Mouse (Mus musculus): Measurements from ENCODE around the gene Fbxl17.

Gene Fbxl17

DNA sequence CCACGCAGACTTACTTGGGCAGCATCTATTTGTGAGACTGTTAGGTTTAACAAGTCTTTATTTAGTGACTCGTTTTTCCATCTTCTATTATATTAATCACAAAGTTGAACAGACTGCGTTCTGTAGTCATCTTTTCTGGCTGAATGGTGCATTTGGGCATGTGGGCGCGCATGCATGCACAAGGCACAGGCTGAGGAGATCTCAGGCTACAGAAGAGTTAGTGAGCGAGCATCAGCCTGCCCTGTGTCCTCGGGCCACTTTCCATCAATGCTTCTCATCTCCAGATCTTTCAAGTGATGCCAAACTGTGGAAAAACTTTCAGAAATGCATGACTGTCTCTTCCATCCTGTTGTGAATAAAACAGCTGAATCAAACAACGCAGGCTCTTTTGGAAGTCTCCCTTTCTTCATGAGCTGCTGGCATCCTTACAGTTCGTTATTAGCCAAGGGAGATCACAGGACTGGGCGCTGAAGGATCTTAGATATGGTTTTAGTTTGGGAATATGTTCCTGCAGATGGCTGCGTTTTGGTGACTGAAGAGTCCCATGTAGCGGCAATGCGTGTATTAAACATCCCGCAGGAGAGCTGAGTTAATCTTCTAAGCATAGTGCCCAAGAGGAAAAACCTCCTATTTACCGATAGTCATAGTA, 442.0 kb downstream of the Fbxl17 start:
- no peak for DNase-seq (ENCODE audit: low spot score in 2 of 2)

DNA sequence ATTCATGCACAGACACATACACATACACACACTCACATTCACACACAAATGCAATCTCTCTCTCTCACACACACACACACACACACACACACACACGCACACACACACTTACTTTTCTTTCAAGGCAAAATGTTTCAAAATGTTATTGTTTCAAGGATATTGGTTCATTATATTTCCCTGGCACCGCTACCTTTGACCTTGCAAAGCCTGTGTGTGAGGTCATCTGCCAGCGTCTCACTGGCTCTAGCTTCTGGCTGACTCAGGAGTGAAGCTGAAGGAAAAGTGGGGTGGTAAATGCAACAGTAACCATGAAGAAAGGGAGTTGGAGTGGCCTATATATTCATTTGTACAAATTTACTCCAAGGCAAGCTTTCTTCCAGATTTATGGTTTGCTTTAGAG, 442.8 kb downstream of the Fbxl17 start:
- DNase-seq (ENCODE audit: low spot score in 2 of 2): no peak

DNA sequence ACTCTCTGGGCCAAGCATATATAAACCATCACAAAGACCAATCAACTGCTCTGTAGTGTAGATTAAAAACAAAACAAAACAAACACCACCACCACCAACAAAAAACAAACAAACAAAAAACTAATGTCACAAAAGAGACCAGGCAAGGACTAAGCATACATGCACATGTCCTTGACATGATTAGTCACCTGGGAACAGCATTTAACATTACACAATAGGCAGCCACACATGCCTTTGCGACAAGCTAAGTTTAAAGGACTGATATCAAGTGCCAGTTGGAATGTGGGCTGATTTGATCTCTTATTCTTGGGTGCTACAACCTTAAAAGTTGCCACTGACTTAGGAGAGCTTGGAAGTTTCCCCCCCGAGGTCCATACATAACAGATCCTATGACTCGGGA, 446.5 kb downstream of the Fbxl17 start:
- no peak for DNase-seq (ENCODE audit: low spot score in 2 of 2)

DNA sequence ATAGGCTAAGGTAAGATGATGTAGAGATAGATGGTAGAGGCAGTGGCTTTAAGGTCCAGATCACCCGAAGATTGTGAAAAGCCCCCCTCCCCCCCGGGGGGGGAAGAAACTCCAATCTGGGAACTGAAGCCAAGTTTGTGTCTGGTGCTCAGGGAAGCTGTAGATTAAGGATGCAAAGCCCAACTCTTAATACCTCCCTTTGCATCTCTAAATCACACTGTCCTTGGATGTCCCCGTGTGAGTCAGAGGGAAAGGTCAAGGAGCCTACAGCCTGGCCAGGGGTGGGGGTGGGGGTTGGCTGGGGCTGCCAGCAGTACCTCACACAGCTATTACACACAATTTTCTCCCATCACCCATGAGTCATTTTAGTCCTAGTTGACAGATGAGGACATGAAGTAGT, 453.4 kb downstream of the Fbxl17 start:
- DNase-seq (ENCODE audit: low spot score in 2 of 2): no peak

DNA sequence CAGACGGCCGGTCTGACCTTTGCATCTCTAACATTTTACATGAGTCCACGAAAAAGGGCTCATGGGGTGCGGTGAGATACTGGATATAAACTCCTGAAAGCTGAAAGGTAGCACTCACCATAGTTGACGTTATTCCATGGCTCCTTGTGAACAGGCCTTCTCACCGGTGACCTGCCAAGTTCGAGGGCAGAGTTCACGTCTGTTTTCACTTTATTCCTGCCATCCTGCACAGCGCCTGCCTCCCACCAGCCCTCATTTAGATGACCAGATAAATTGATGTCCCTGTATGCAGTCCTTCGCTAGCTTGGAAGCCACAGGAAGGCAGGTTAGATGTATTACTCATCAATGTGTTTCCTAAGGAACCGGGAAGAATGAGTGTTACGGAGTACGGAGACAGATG, 454.5 kb downstream of the Fbxl17 start:
- DNase-seq (ENCODE audit: low spot score in 2 of 2): no peak

DNA sequence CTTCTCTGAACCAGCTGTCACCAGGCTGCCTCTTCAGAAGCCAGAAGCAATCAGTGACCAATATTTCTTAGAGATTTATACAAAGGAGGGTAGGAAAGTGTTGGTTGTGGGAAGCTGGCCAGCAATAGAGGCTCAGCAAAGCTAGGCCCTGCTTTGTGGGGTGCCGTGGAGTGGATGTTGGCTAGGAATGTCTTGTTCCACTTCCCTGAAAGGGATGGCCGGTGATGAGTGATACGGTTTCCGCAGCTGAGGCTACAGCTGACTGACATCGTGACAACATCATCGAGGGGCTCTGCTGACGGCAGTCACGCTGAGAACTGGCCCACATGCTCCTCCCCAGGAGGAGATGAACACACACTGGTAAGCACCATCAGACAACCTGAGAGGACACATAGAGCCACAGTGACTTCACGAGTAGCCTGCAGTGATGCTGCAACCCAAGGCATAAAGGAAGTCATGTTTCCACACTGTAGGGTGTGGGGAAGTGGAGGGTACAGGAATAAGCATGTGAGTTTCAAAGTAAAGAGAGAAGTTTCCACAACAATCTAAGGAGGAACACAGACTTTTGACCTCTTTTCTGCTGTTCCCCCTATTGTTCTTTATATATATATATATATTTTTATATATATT, 456.7 kb downstream of the Fbxl17 start:
- no peak for DNase-seq (ENCODE audit: low spot score in 2 of 2)

DNA sequence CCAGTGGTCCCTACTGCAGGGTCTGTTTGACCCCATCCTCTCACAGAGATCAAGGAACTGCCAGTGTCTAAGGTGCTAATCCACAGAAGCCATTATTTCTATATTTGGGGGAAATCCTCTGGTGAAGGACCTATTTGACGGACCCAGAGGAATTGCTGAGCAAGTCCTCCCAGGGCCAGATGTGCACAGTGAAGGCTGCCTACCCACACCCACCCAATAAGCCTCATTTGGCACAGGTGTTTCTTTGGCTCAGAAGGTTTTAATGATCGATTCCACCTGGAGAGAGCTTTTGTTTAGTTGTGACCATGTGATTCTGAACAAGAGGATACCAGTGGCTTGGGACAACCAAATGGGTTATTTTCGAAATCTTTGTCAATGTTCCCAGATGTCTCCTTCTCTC, 462.3 kb downstream of the Fbxl17 start:
- DNase-seq (ENCODE audit: low spot score in 2 of 2): no peak

DNA sequence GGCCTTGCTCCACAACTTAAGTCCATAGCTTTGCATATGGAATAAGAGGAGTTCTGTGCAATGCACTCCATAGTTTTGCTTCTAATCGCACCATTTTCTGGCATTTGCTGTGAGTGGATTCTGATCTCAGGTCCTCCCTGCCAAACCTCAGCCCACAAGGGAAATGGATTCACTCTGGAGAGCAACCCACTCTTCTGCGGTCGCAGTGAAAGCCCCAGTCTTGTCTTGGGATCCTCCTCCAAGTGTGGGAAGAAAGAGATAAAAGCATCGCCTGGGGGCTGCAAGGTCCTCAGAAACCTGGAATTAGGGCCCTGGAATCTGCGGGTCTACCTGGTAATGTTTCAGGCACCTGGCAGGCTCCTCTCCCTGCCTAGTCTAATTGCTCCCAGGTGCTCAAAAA, 466.7 kb downstream of the Fbxl17 start:
- no peak for DNase-seq (ENCODE audit: low spot score in 2 of 2)

DNA sequence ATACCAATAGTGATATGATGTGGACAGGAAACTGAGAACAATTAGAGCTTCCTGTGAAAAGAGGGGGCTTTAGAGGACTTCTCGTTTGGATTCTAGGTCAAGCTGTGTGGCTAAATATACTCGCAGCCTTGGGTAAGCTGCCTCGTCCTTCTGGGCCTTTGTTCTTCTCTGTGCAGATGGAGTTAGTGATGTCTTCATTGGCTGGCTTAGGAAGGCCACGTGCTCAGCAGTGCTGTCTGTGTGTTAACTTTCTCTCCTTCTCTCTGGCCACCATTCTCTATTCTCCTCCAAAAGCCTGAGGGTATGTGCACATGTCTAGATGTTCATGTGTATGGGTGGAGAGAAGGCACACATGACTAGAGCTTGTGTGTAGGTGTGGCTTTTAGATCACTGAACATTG, 470.7 kb downstream of the Fbxl17 start:
- DNase-seq (ENCODE audit: low spot score in 2 of 2): no peak

DNA sequence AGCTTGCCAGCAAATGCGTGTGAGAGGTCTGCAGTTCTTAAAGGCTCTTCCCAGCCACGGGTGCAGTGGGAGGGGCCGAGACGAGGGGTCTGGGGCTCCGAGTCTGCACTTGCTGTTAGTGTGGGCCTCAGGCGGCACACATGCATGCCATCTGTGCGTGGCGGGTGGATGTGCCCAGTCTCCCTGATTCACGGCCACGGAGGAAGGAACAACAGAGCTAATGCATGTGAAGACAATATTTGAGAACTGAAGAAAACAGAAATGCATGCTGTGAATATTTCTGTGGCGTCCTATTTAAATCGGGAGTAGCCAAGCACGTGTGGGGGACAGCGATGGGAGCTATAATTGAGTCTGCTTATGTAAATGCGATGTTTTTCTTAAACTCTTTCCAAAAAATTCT, 474.6 kb downstream of the Fbxl17 start:
- no peak for DNase-seq (ENCODE audit: low spot score in 2 of 2)

DNA sequence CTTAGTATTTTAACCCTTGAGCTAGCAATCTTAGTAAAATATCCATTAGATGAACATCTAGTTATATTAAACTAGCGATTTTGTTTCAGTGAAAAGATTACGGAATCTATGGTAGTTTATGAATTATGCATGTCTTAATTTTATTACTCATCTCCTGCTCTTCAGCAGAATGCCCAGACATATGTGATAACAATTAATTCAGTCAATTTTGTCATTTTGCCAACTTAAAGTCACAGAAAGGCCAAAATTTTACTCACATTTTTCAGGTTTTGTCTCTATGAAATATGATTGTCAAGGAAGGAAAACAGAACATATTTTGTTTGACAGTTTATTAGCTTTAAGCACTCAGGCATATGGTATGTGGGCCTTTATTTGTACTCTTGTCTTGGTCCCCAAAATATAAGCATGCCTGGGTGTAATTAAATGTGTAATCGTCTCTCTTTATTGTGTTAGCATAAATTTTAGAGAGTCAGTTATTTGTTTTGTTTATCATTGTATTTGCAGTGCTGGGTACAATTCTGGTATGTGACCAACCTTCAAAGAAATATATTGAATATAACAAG, 482.1 kb downstream of the Fbxl17 start:
- no peak for DNase-seq (ENCODE audit: low spot score in 2 of 2)

DNA sequence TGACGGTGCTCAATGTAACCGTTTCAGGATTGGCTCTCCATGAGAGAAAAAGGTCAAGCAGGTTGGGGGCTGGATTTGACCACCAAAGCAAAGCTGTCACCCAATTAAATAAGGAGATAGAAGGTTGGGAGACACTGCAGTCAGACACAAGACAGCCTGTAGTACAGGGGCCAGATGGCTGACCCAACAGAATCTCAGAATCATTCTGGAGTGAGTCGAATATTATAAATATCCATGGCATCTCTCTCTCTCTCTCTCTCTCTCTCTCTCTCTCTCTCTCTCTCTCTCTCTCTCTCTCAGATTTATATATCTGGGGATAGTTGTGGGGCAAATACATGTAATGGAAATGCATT, 487.3 kb downstream of the Fbxl17 start:
- no peak for DNase-seq (ENCODE audit: low spot score in 2 of 2)

DNA sequence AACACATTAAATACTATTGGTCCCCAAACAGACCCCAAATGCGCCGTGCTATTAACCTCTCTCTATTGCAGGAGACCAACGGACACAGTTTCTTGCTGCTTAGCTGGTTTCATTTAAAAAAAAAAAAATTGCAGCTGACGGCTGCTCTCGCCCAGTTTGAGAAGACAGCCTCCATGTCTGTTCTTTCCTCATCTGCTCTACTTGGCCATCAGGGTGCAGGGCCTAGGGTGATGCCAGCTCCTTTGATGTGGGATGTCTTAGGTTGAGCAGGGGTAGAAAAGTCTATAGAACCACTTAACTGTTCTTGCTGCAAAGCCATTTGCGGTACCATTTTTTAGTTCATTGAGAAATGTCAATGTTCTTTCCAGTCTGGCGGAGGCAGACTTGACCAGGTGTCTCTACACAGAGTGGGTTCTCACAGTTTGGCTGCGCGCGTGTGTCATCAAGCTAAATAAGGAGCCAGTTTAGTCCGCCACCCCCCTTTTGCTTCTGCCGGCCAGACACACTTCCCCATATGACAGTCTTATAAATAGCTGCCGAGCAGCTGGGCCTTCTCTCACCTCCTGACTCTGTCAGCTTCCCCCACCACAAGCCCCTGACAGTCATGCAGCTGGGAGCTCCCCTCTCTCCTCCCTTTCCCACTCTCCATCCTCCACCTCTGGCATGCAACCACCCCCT, 487.8 kb downstream of the Fbxl17 start:
- peak in 1 of 2 experiments; percentile 69 for DNase-seq (ENCODE audit: low spot score in 2 of 2)

DNA sequence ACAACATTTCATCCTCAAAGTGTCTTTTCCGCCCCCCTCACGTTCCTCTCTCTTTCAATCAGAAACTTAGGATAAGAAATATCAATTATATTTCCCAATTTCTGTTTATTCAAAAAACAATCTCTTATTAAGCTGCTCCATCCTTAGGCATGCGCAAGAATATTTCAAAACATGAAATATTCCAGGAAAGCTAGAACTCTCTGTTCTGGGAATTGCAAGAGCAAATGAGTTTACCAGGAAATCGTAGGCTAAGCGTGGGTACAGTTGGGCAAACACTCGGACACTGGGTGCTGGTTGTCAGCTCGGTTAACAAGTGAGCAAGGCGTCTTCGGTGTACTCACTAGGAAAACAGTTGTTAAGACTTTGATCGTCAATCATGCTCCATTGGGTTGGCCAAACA, 489.0 kb downstream of the Fbxl17 start:
- no peak for DNase-seq (ENCODE audit: low spot score in 2 of 2)

DNA sequence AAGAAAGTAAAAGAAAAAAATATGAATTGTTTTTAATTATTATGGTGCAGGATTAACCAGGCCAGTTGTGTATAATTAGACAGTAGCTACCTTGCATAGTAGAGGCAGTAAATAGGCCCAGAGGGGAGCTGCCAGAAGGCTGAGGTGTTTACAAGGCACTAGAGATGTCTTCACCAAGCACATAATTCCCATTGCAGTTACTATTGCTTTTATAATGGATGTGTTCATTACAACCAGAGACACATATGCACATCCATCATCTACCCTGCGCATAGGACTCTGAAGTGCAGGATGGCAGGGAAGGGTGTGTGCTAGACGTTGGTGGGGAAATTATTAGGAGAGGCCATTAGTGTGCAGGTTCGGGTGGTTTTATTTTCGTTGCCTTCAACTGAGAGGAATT, 491.0 kb downstream of the Fbxl17 start:
- DNase-seq (ENCODE audit: low spot score in 2 of 2): no peak

DNA sequence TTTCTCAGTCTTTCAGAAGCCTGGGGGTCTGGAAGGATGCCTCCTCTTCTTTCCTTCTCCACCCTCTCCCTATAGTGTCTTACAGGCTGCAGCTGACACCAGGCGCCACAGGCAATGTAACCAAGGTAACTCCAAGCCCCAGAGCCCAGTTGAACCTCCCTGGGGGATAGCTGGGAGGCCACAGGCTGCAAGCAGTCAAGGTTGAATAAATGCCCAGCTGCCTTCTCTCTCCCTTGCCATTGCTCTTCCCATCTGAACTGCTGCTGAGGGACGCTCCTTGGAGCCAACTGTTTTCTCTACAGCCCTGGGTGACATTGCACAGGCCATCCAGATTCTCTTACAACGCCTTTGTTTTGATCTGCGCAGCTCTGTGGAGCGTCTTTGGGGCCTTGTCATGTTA, 491.5 kb downstream of the Fbxl17 start:
- peak in 1 of 2 experiments; percentile 8 for DNase-seq (ENCODE audit: low spot score in 2 of 2)

DNA sequence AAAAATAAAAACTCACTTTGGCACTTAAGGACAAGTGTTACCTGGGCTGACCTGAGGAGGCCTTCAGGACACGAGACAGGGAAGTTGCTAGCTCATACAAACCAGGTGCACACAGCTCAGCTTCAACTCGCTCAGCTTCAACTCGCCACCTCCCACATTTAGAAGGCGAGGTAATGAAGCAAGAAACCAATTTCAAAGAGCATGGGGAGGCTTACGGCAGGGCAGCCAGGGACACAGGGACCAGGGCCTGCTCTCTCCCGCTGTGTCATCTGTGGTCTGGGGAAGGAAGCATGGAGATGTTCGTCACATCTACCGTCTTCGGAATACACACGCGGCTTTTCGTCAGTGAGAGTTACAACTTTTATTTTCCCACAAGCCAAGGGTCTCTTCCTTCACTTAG, 491.9 kb downstream of the Fbxl17 start:
- DNase-seq (ENCODE audit: low spot score in 2 of 2): no peak
